Mouse (Mus musculus): ENCODE data around the gene Lrrc47.
A peak's percentile ranks its signal among the peaks of the same experiment; 100 is the strongest.

Gene Lrrc47

DNA sequence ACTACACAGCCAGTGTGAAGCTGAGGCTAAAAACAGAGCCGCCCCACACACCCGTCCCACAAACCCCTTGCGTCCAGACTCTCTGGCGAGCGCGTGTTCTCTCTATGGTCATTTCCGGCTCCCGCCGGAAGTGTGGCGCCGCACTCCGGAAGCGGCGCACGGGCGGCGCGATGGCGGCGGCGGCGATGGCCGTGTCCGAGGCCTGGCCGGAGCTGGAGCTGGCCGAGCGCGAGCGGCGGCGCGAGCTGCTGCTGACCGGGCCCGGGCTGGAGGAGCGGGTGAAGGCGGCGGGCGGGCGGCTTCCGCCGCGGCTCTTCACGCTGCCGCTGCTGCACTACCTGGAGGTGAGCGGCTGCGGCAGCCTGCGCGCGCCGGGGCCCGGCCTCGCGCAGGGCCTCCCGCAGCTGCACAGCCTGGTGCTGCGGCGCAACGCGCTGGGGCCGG is at the start of gene Lrrc47:
Gene Lrrc47, plus strand, starts transcription at position 86 of the 444 bp plus-strand sequence.
- DNase-seq, result peak; percentile 62 to 67

DNA sequence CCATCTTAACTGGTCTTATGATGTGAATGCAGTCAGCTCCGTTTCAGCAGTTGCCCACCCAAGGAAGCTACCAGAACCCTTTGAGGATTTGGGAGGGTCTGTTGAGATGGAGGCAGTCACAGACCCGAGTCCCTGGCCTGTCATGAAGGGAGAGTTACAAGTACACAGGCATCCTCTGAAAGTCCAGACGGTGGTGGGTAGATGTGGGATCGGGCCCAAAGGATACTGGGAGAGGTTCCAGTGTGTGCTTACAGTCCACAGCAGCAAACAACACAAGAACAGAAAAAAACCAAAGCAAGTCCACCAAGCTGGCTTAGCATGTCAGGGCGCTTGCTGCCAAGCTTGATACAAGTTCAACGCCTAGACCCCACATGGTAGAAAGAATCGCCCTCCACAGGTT is 48.9 kb upstream of the Lrrc47 start:
- no peak for DNase-seq

DNA sequence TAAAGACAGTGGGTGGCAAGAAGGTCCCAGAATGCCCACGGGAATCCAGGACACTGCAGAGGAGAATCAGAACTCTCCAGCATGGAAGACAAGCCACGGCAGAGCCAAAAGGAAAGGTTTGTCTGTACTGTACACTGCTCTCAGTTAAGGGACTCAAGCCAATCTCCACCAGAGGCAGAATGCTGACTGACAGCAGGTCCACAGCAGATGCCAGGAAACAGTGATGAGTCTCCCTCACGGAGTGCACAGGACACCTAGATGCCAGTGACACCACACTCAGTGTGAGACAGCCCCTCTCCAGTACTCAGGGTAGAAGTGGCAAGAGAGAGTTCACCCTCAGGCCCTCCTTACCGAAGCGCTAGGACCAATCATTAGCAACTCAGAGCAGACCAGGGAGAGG is 44.9 kb upstream of the Lrrc47 start:
- no peak for DNase-seq

GRCm38 (mm10) chr4:153967556-153967955 is 44.0 kb upstream of the Lrrc47 start:
- DNase-seq, result no peak

- DNase-seq, result no peak
Observed at GRCm38 (mm10) chr4:153968063-153968462, 43.5 kb upstream of the Lrrc47 start.

GRCm38 (mm10) chr4:153974431-153975291 is 36.9 kb upstream of the Lrrc47 start, which contains the start of the genes Dffb and Cep104:
Gene Dffb (minus strand): TSS chr4:153975126.
Gene Cep104 (plus strand): TSS chr4:153975194.
- peak; percentile 78 to 79 for DNase-seq

GRCm38 (mm10) chr4:153975292-153975662 is 36.3 kb upstream of the Lrrc47 start:
- no peak for DNase-seq

DNA sequence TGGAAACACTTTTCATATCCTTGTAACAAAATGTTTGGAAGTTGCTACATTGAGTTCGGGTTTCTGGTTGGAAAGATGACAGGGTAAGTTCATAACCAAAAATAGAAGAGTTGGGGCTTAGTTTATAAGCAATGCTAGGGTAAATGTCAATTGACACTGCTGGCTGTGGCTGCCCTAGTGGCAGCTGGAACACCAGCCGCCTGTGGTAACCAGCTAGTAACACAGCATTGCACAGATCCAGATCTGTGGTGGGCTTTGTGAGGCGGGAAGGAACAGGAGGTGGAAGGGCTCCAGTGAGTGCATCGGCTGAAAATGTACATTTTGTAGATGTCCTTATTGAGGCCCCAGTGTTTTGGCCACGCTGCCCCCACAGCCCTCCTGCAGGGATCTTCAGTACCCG is 35.8 kb upstream of the Lrrc47 start:
- no peak for DNase-seq

DNA sequence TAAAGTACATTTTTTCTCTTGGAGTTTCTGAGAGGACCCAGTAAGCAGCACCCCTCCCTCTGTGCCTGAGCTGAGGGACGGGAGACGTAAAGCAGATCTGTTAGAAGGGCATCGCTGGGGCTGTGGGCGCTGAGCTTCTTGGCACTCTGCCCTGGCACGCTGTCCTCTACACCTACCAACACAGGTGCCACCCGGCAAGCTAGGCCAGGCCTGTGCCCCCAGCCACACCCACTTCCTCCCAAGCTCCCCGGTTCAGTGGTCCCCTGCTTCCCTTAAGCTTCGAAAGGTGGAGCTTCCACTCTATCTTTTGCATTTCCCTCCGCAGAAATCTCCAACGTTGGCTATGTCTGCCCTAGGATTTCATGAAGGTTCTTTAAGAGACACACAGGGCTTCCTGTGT is 32.3 kb upstream of the Lrrc47 start:
- no peak for DNase-seq

DNA sequence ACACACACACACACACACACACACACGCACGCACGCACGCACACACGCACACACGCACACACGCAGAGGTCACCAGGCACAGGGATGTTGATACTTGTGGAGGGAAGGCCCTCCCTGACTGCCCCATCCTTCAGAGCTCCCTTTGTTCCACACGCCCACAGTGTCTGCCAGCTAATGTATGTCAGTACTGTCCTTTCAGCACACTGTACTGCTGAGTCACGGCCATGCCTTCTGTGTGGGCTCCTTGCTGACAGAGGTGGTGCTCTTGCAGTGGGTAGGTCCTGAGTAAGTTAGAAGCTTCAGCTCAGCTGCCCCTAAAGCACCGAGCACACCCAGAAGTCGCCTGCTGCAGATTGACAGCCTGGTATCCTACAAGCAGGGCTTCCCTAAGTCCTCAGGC is 31.1 kb upstream of the Lrrc47 start:
- DNase-seq, result no peak

- DNase-seq, result no peak
Observed at GRCm38 (mm10) chr4:153992715-153993114, 18.8 kb upstream of the Lrrc47 start.

GRCm38 (mm10) chr4:153993505-153993904 is 18.0 kb upstream of the Lrrc47 start:
- no peak for DNase-seq

GRCm38 (mm10) chr4:154005488-154005887 is 6.0 kb upstream of the Lrrc47 start:
- no peak for DNase-seq

GRCm38 (mm10) chr4:154006264-154006663 is 5.3 kb upstream of the Lrrc47 start:
- no peak for DNase-seq

- DNase-seq, result no peak
Observed at GRCm38 (mm10) chr4:154007759-154008158, 3.8 kb upstream of the Lrrc47 start.

DNA sequence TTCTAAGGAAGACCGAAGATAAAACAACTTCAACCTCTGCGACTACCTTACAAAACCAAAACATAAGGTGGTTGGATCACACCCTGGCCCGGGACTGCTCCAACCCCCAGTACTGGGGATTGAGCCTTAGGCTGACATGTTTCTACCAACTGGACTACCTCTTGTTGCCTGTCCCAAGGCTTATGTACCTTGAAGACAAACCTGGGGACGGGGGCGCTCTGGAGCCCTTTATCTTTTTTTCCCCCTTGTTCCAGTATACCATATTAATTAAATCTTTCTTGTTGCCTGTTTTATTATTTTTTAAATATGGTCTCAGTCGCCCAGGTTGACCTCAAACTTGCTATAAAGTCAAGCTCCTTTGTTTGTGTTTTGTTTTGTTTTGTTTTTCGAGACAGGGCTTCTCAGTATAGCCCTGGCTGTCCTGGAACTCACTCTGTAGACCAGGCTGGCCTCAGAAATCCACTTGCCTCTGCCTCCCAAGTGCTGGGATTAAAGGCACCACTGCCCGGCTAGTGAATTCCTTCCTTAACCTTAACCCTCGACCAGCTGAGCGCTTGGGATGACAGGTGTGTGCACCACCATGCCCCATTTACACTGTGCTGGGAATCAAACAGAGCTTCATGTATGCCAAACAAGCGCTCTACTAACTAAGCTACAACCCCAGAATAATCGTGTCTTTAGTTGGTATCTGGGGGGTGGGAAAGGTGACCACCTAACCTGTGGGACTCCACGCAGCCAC is 455 bp upstream of the Lrrc47 start:
- DNase-seq, result no peak

DNA sequence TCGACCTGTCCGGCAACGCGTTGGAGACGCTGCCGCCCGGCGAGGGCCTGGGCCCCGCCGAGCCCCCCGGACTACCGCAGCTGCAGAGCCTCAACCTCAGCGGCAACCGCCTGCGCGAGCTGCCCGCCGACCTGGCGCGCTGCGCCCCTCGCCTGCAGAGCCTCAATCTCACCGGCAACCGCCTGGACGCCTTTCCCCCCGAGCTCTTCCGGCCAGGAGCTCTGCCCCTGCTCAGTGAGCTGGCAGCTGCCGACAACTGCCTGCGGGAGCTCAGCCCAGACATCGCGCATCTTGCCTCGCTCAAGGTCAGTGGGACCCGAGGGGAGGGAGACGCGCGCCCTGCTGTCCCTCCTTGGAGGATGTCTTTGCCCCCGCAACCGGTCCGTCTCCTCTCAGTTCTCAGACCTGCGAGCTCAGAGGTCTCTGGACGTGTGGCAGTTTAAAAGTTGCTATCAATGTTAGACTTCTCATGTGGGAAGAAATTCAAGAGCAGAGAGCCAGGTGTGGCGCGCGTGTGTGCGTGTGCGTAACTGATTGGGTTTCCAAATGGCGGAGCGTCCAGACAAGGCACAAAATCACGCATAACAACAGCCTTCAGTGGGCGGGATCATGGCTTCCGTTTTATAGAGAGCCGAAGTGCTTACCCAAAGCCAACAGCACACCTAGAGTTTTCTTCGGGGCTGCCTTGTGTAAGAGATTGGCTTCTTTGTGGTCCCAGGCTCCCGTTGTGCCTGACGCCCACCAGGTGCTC is 776 bp downstream of the Lrrc47 start:
- DNase-seq, result no peak

DNA sequence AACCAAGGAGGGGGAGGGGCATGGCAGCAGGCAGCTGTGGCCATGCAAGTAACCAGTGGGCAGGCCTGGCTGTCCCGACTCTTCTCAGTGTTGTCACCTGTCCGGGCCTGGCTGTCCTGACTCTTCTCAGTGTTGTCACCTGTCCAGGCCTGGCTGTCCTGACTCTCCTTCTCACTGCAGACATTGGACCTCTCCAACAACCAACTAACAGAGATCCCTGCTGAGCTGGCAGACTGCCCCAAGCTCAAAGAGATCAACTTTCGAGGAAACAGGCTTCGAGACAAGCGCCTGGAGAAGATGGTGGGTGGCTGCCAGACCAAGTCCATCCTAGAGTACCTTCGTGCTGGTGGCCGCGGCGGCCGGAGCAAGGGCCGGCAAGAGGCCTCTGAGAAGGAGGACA is 3.9 kb downstream of the Lrrc47 start:
- no peak for DNase-seq

- DNase-seq, result peak in 1 of 2 experiments; percentile 26
Observed at GRCm38 (mm10) chr4:154019571-154019970, 8.0 kb downstream of the Lrrc47 start.

DNA sequence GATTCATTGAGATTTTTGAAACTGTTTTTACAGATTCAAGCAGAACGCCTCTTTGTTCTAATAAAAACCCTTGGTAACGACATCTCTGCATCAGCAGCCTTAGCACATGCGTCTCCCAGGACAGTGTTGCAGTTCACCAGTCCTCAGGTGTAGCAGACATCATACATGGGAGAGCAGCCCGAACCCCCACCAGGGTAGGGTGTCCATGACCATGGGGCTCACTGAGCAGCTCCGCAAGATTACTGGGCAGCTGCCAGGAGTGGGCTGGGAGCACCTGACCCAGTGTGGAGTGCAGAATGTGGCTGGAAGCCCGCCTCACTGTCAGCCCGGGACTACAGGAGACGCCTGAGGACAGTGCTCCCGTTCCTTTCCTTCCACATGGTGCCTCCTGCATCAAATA is 9.9 kb downstream of the Lrrc47 start:
- no peak for DNase-seq

DNA sequence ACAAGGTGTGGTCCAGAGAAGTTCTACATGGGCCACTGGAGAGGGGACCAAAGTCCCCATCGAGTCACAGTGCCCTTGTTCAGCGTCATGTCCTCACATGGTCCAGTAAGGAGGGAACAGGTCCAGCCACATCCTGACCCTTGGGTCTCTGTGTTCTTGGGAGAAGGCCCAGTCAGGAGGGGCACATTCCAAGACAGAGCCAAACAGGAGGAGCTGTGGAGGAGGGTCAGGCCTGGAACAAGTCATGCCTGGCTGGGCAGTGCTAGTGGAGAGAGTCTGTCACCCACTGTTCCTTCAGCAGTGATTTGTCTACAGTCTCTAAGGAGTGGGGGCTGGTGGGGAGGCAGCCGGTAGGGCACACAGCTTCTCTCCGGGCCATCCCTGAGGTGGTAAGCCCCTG is 10.9 kb downstream of the Lrrc47 start:
- DNase-seq, result no peak

GRCm38 (mm10) chr4:154022844-154023243 is 11.3 kb downstream of the Lrrc47 start:
- DNase-seq, result no peak

All from thymus, adult 18-20 months (tissue).